In genomic region chr7:139472865-139473549, GRCm38 (mm10) we compare ENCODE assay signal across 7 mouse cellular contexts.
DNase-seq lines count a peak whose midpoint lies in the region; ATAC-seq lines count a peak whose summit lies in the region.

No protein-coding gene starts in this region.

- H3K4me1 ChIP-seq in limb, embryonic 10.5 days: peaks cover 10% of the 10 kb centered on the region
- H3K4me1 ChIP-seq in midbrain, embryonic 14.5 days (ENCODE audit: control insufficient read depth, insufficient read depth, low read length): no peaks in the 10 kb centered on the region

- H3K27me3 ChIP-seq in limb, embryonic 10.5 days (ENCODE audit: low read depth, poor library complexity, severe bottlenecking): peaks cover 7% of the 10 kb centered on the region; the same call in 1 of the 2 replicates
- H3K27me3 ChIP-seq in midbrain, embryonic 14.5 days (ENCODE audit: control insufficient read depth, insufficient read depth, low read length): no peaks in the 10 kb centered on the region

- no peak overlapping the region for H3K4me3 ChIP-seq in limb, embryonic 10.5 days
- no peak overlapping the region for H3K4me3 ChIP-seq in midbrain, embryonic 14.5 days (replicated peaks; ENCODE audit: low read depth, low read length)

- H3K36me3 ChIP-seq in limb, embryonic 10.5 days: no peaks in the 10 kb centered on the region
- no peaks in the 10 kb centered on the region for H3K36me3 ChIP-seq in midbrain, embryonic 14.5 days (ENCODE audit: control insufficient read depth, insufficient read depth, low read length)

- peak; percentile 63; the same call in 1 of the 2 replicates for ATAC-seq in midbrain, embryonic 14.5 days (ENCODE audit: low FRiP score, low TSS enrichment)

- H3K9me3 ChIP-seq in limb, embryonic 10.5 days (replicated peaks): no peaks in the 10 kb centered on the region
- H3K9me3 ChIP-seq in midbrain, embryonic 14.5 days (ENCODE audit: control insufficient read depth, low read length): no peaks in the 10 kb centered on the region

- H3K4me2 ChIP-seq in midbrain, embryonic 14.5 days (ENCODE audit: low read length): no peak overlapping the region

- WGBS in limb, embryonic 10.5 days: 32% methylated on average over 7 of the region's 7 CpGs
- WGBS in midbrain, embryonic 14.5 days: 37% methylated on average over 7 of the region's 7 CpGs

- no peak overlapping the region for H3K9ac ChIP-seq in midbrain, embryonic 14.5 days (replicated peaks; ENCODE audit: low read length)

- peak; percentile 75 to 82 for DNase-seq in adrenal gland, adult 18-20 months (ENCODE audit: low spot score in 2 of 2)
- DNase-seq in embryo, embryonic 11 days: peak; percentile 85
- peak; percentile 98 for DNase-seq in heart, adult 11 months
- peak; percentile 83 for DNase-seq in kidney, adult 11 months
- DNase-seq in limb, embryonic 10.5 days (ENCODE audit: low spot score): peak; percentile 88
- peak; percentile 92 for DNase-seq in midbrain, embryonic 14.5 days
- peak; percentile 50 to 74 for DNase-seq in spleen, adult 18-20 months

- H3K27ac ChIP-seq in limb, embryonic 10.5 days: no peak overlapping the region
- no peak overlapping the region for H3K27ac ChIP-seq in midbrain, embryonic 14.5 days (replicated peaks; ENCODE audit: low read depth, low read length)
